Mouse (Mus musculus) CH12.LX (cell line): ENCODE data around the gene Azi2. TPM values are rescaled to one million over a fixed set of nuclear protein-coding genes. Genes with fewer than 3 reads are reported as not detected.
A peak's percentile ranks its signal among the peaks of the same experiment; 100 is the strongest.

Experiments used
- DNase-seq: peaks from one replicate; pipeline ENCODE4 v3.0.0-alpha.2; 2013; ENCODE audit errors: extremely low read depth
- H3K27ac ChIP-seq: 2 replicates; pipeline ENCODE4 v1.5.1; 2012; ENCODE audit warnings: low read depth, mild to moderate bottlenecking, control low read depth, moderate library complexity; ENCODE audit not compliant: insufficient read depth
- H3K27me3 ChIP-seq: replicated peaks from 2 replicates; pipeline ENCODE3; 2012; ENCODE audit warnings: inconsistent platforms
- H3K36me3 ChIP-seq, 2 experiments: replicated peaks in 1 of 2; 2 replicates each; pipeline versions ENCODE3 to v1.6.1; 2012; ENCODE audit warnings: inconsistent platforms in 1 of 2, low read length in 1 of 2, mild to moderate bottlenecking in 1 of 2, mixed read lengths in 1 of 2, moderate library complexity in 1 of 2; ENCODE audit not compliant: control insufficient read depth in 1 of 2, insufficient read depth in 1 of 2
- H3K4me1 ChIP-seq, 2 experiments: 2 replicates each; pipeline ENCODE4 v1.6.1; 2012; ENCODE audit warnings: inconsistent platforms in 1 of 2, moderate library complexity in 1 of 2; ENCODE audit not compliant: insufficient read depth in 2 of 2, control insufficient read depth in 1 of 2
- H3K4me2 ChIP-seq: 2 replicates; pipeline ENCODE4 v1.6.1; 2012; ENCODE audit warnings: low read depth, mild to moderate bottlenecking, control low read depth; ENCODE audit not compliant: poor library complexity, insufficient read depth, severe bottlenecking
- H3K4me3 ChIP-seq, 3 experiments: fragments of 150-350 bp in 1 of 3; sonication (generic) in 1 of 3; replicated peaks in 1 of 3; 2 replicates each; pipeline versions ENCODE3 to v1.5.1; 2011 to 2012; ENCODE audit warnings: low read depth in 2 of 3, low read length in 2 of 3, mild to moderate bottlenecking in 2 of 3, moderate library complexity in 2 of 3, control low read depth in 1 of 3, improper control_type of control experiment in 1 of 3, inconsistent platforms in 1 of 3, mixed read lengths in 1 of 3; ENCODE audit not compliant: poor library complexity in 1 of 3
- H3K79me2 ChIP-seq: replicated peaks from 2 replicates; pipeline ENCODE4 v1.6.1; 2012; ENCODE audit warnings: mild to moderate bottlenecking, moderate library complexity; ENCODE audit not compliant: control insufficient read depth, poor library complexity, insufficient read depth, severe bottlenecking; ENCODE audit errors: extremely low read depth
- H3K9ac ChIP-seq: 2 replicates; pipeline ENCODE4 v1.6.1; 2012; ENCODE audit warnings: low read depth, mild to moderate bottlenecking, control low read depth, moderate library complexity; ENCODE audit not compliant: insufficient read depth
- H3K9me3 ChIP-seq: replicated peaks from 2 replicates; pipeline ENCODE3; 2012; ENCODE audit warnings: low read length, inconsistent platforms, mixed read lengths
- BHLHE40 ChIP-seq: IDR thresholded peaks from 2 replicates; pipeline ENCODE4 v1.6.1; 2011; ENCODE audit warnings: mild to moderate bottlenecking, low read depth, low read length, improper control_type of control experiment
- CHD1 ChIP-seq: IDR thresholded peaks from 2 replicates; pipeline ENCODE4 v1.6.1; 2012; ENCODE audit warnings: low read depth, low read length, improper control_type of control experiment, inconsistent platforms
- CHD2 ChIP-seq: IDR thresholded peaks from 2 replicates; pipeline ENCODE4 v1.6.1; 2011; ENCODE audit warnings: low read length, improper control_type of control experiment
- CTCF ChIP-seq, 2 experiments: IDR thresholded peaks in 1 of 2; conservative IDR thresholded peaks in 1 of 2; 2 replicates each; pipeline ENCODE4 v1.5.1; 2011 to 2012; ENCODE audit warnings: low read depth in 2 of 2, low read length in 2 of 2, improper control_type of control experiment in 1 of 2, inconsistent platforms in 1 of 2, mild to moderate bottlenecking in 1 of 2, moderate library complexity in 1 of 2
- E2F4 ChIP-seq: IDR thresholded peaks from 2 replicates; pipeline ENCODE4 v1.6.1; 2011; ENCODE audit warnings: low read depth, low read length, improper control_type of control experiment; ENCODE audit not compliant: insufficient replicate concordance
- ELF1 ChIP-seq: IDR thresholded peaks from 2 replicates; pipeline ENCODE4 v1.6.1; 2014; ENCODE audit warnings: low read depth, mild to moderate bottlenecking, inconsistent platforms, low read length, improper control_type of control experiment
- EP300 ChIP-seq: IDR thresholded peaks from 2 replicates; pipeline ENCODE4 v1.6.1; 2011; ENCODE audit warnings: low read length, improper control_type of control experiment
- GABPA ChIP-seq: IDR thresholded peaks from 2 replicates; pipeline ENCODE4 v1.6.1; 2012; ENCODE audit warnings: low read depth, low read length, improper control_type of control experiment, inconsistent platforms; ENCODE audit not compliant: insufficient replicate concordance
- HCFC1 ChIP-seq: IDR thresholded peaks from 2 replicates; pipeline ENCODE4 v1.6.1; 2012; ENCODE audit warnings: low read depth, mild to moderate bottlenecking, inconsistent platforms, low read length, improper control_type of control experiment
- IRF4 ChIP-seq: IDR thresholded peaks from 2 replicates; pipeline ENCODE4 v1.6.1; 2014; ENCODE audit warnings: low read depth, mild to moderate bottlenecking, inconsistent platforms, low read length, improper control_type of control experiment
- JUN ChIP-seq: IDR thresholded peaks from 2 replicates; pipeline ENCODE4 v1.6.1; 2011; ENCODE audit warnings: low read depth, mild to moderate bottlenecking, low read length, improper control_type of control experiment, moderate library complexity; ENCODE audit not compliant: insufficient read depth
- JUND ChIP-seq: conservative IDR thresholded peaks from 2 replicates; pipeline ENCODE4 v1.6.1; 2011; ENCODE audit warnings: low read depth, low read length, improper control_type of control experiment
- KAT2A ChIP-seq: IDR thresholded peaks from 2 replicates; pipeline ENCODE4 v1.6.1; 2012; ENCODE audit warnings: low read length, improper control_type of control experiment, inconsistent platforms; ENCODE audit not compliant: insufficient replicate concordance
- MAFK ChIP-seq: IDR thresholded peaks from 2 replicates; pipeline ENCODE4 v1.6.1; 2011; ENCODE audit warnings: low read length, improper control_type of control experiment; ENCODE audit not compliant: insufficient replicate concordance
- MAX ChIP-seq: IDR thresholded peaks from 2 replicates; pipeline ENCODE4 v1.6.1; 2011; ENCODE audit warnings: low read length, improper control_type of control experiment
- MAZ ChIP-seq: IDR thresholded peaks from 2 replicates; pipeline ENCODE4 v1.6.1; 2012; ENCODE audit warnings: low read depth, mild to moderate bottlenecking, inconsistent platforms, low read length, improper control_type of control experiment, moderate library complexity
- MEF2A ChIP-seq: IDR thresholded peaks from 2 replicates; pipeline ENCODE4 v1.6.1; 2014; ENCODE audit warnings: low read depth, mild to moderate bottlenecking, inconsistent platforms, low read length, improper control_type of control experiment, borderline replicate concordance
- MXI1 ChIP-seq: IDR thresholded peaks from 2 replicates; pipeline ENCODE4 v1.6.1; 2011; ENCODE audit warnings: mild to moderate bottlenecking, low read depth, low read length, improper control_type of control experiment
- MYC ChIP-seq: IDR thresholded peaks from 2 replicates; pipeline ENCODE4 v1.6.1; 2011; ENCODE audit warnings: low read depth, mild to moderate bottlenecking, improper control_type of control experiment, low read length
- NELFE ChIP-seq: IDR thresholded peaks from 2 replicates; pipeline ENCODE4 v1.6.1; 2011; ENCODE audit warnings: low read depth, low read length, improper control_type of control experiment
- NRF1 ChIP-seq: IDR thresholded peaks from 2 replicates; pipeline ENCODE4 v1.6.1; 2014; ENCODE audit warnings: low read depth, mild to moderate bottlenecking, inconsistent platforms, low read length, improper control_type of control experiment, moderate library complexity
- PAX5 ChIP-seq: IDR thresholded peaks from 2 replicates; pipeline ENCODE4 v1.6.1; 2012; ENCODE audit warnings: low read length, inconsistent platforms, mixed read lengths
- POLR2A ChIP-seq: IDR thresholded peaks from 2 replicates; pipeline ENCODE4 v1.6.1; 2011; ENCODE audit warnings: low read depth, mild to moderate bottlenecking, improper control_type of control experiment, low read length
- POLR2AphosphoS2 ChIP-seq: IDR thresholded peaks from 2 replicates; pipeline ENCODE4 v1.6.1; 2011; ENCODE audit warnings: low read depth, low read length, improper control_type of control experiment
- RAD21 ChIP-seq: IDR thresholded peaks from 2 replicates; pipeline ENCODE4 v1.6.1; 2011; ENCODE audit warnings: low read depth, mild to moderate bottlenecking, low read length, improper control_type of control experiment, moderate library complexity
- RCOR1 ChIP-seq: conservative IDR thresholded peaks from 2 replicates; pipeline ENCODE4 v1.6.1; 2012; ENCODE audit warnings: low read depth, mild to moderate bottlenecking, inconsistent platforms, low read length, improper control_type of control experiment
- SIN3A ChIP-seq: IDR thresholded peaks from 2 replicates; pipeline ENCODE4 v1.6.1; 2012; ENCODE audit warnings: low read length, improper control_type of control experiment, inconsistent platforms
- SMC3 ChIP-seq: IDR thresholded peaks from 2 replicates; pipeline ENCODE4 v1.6.1; 2011; ENCODE audit warnings: low read depth, low read length, improper control_type of control experiment
- TBP ChIP-seq: conservative IDR thresholded peaks from 2 replicates; pipeline ENCODE4 v1.6.1; 2011; ENCODE audit warnings: low read depth, low read length, improper control_type of control experiment
- TCF12 ChIP-seq: IDR thresholded peaks from 2 replicates; pipeline ENCODE4 v1.6.1; 2014; ENCODE audit warnings: low read depth, mild to moderate bottlenecking, inconsistent platforms, low read length, improper control_type of control experiment
- UBTF ChIP-seq: IDR thresholded peaks from 2 replicates; pipeline ENCODE4 v1.6.1; 2012; ENCODE audit warnings: low read depth, mild to moderate bottlenecking, inconsistent platforms, low read length, improper control_type of control experiment, moderate library complexity
- USF1 ChIP-seq: IDR thresholded peaks from 2 replicates; pipeline ENCODE4 v1.6.1; 2014; ENCODE audit warnings: low read depth, mild to moderate bottlenecking, inconsistent platforms, low read length, improper control_type of control experiment
- USF2 ChIP-seq: conservative IDR thresholded peaks from 2 replicates; pipeline ENCODE4 v1.6.1; 2011; ENCODE audit warnings: low read depth, low read length, improper control_type of control experiment
- ZC3H11A ChIP-seq: IDR thresholded peaks from 2 replicates; pipeline ENCODE4 v1.6.1; 2012; ENCODE audit warnings: low read depth, mild to moderate bottlenecking, inconsistent platforms, low read length, improper control_type of control experiment
- ZKSCAN1 ChIP-seq: IDR thresholded peaks from 2 replicates; pipeline ENCODE4 v1.6.1; 2012; ENCODE audit warnings: low read depth, inconsistent platforms, low read length, improper control_type of control experiment, borderline replicate concordance
- ZMIZ1 ChIP-seq: IDR thresholded peaks from 2 replicates; pipeline ENCODE4 v1.6.1; 2012; ENCODE audit warnings: low read depth, mild to moderate bottlenecking, inconsistent platforms, low read length, improper control_type of control experiment
- ZNF384 ChIP-seq: IDR thresholded peaks from 2 replicates; pipeline ENCODE4 v1.6.1; 2012; ENCODE audit warnings: low read depth, low read length, improper control_type of control experiment, inconsistent platforms
- dilution Hi-C: fragments of 300-500 bp; cut with MboI; formaldehyde crosslinking; loops from 2 replicates; pipeline ENCODE4 v1.14.3; 2020; ENCODE audit warnings: low sequenced_read_pairs; ENCODE audit not compliant: extremely low pct_unique_long_range_greater_than_20kb, extremely low pct_ligation_motif_present
- in situ Hi-C: fragments of 300-500 bp; cut with MboI; formaldehyde crosslinking; loops from 3 replicates; pipeline ENCODE4 v1.14.3; 2019; ENCODE audit warnings: low sequenced_read_pairs, low pct_ligation_motif_present, low pct_unique_long_range_greater_than_20kb, mixed read lengths
- polyA plus RNA-seq: library from polyadenylated mRNA; unstranded; fragments of >175 nt; gene quantifications from 2 replicates; pipeline ENCODE4 v1.2.1, GENCODE M21; 2012; ENCODE audit warnings: low read depth; ENCODE audit not compliant: insufficient read length
- total RNA-seq, 2 experiments: library from RNA; depleted of rRNA; stranded (reverse); fragments of 300-350 nt in 1 of 2; fragments of >200 nt in 1 of 2; gene quantifications; 2 replicates each; pipeline ENCODE4 v1.2.3; 2012 to 2014

The Azi2 gene
- total RNA-seq (2012; rRNA removed) = 25.4 and 29.5 TPM in 2 replicates
- total RNA-seq (2014; rRNA removed) = 52.6 and 60.6 TPM in 2 replicates
- polyA plus RNA-seq = 32.4 and 32.6 TPM in 2 replicates

DNA sequence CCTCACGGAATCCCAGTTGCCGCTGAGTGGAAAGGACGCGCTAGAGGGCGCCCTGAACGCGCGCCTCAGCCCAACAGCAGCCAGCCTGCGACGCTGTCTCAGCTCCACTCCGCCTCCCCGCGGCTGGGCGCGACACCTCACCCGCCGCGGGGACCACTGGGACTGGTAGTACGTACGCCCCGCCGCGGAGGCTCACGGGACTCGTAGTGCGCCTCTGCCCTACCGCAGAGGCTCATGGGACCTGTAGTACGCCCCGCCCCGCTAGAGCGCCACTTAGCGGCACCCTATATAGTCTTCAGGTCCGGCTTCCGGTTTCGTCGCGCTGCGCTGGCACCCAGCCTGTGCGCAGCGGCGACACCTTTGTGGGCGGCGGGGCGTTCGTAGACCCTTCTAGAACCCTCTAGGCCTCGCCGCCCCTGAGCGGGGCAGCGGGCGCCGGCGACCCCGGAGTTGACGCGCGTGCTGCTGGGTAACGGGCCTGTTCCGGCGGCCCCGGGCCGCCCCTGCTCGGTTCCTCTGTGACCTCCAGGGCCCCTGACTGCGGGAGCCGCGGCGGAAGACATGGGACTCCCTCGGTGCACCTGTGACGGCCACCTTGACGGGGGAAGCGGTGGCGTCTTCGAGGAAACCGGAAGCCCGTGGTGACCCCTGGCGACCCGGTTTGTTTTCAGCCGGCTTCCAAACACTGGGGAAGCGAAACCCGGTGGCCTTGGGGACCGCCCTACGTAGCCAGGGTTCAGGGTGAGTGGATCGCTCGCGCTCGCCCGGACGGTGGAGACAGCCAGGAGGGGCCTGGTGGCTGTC, at the start of gene Azi2:
Azi2 (plus strand) TSS at position 282 of the 804 bp plus-strand sequence.
- Histone ChIP-seq H3K36me3 (peaks cover 4 to 10% of the 10 kb centered on the region in 2 experiments), H3K27ac (peak within 1 kb of the TSS; percentile 86), H3K79me2 (peaks cover 21% of the 10 kb centered on the region), H3K4me2 (peak within 1 kb of the TSS; percentile 97), H3K9ac (peak within 1 kb of the TSS; percentile 76), H3K4me1 (peaks cover 0 to 27% of the 10 kb centered on the region in 2 experiments; a peak in 3 of 4 replicates), H3K27me3 (no peaks in the 10 kb centered on the region), H3K4me3 (peak within 1 kb of the TSS; percentile 65 to 75 (median 71)), H3K9me3 (no peaks in the 10 kb centered on the region)
- dilution Hi-C loops = no loop called here
- peak; percentile 97 for DNase-seq
- in situ Hi-C loops = no loop called here
- 0 out of 2 replicates have a peak, but pooled peaks have one; percentile 3 for TF ChIP-seq JUN
- TF ChIP-seq KAT2A = peak; percentile 98
- TF ChIP-seq ZC3H11A = no peak
- no peak for TF ChIP-seq ZNF384
- TF ChIP-seq BHLHE40 = peak; percentile 60
- TF ChIP-seq HCFC1 = peak; percentile 90
- peak; percentile 10 to 98; a peak in 2 of 4 replicates for TF ChIP-seq CTCF (conservative IDR thresholded peaks at IDR 0.05 in 1 of 2, IDR thresholded peaks at IDR 0.05 in 1 of 2; ENCODE audit: low read depth in 2 of 2, low read length in 2 of 2)
- TF ChIP-seq SMC3 = peak; percentile 82
- TF ChIP-seq RAD21 = peak; percentile 82
- no peak for TF ChIP-seq MAFK
- TF ChIP-seq USF1 = no peak; the same call in 1 of the 2 replicates
- no peak for TF ChIP-seq CHD1
- peak; percentile 53; the same call in 1 of the 2 replicates for TF ChIP-seq MYC
- TF ChIP-seq TCF12 = peak; percentile 62
- TF ChIP-seq ZKSCAN1 = no peak; the same call in 1 of the 2 replicates
- TF ChIP-seq PAX5 = no peak
- peak; percentile 71 for TF ChIP-seq NRF1
- TF ChIP-seq POLR2A = peak; percentile 94
- TF ChIP-seq USF2 = no peak
- peak; percentile 91 for TF ChIP-seq MXI1
- peak; percentile 57; the same call in 1 of the 2 replicates for TF ChIP-seq EP300
- peak; percentile 69 for TF ChIP-seq ZMIZ1
- TF ChIP-seq JUND = no peak
- TF ChIP-seq MAX = peak; percentile 83
- no peak for TF ChIP-seq E2F4
- TF ChIP-seq UBTF = peak; percentile 94
- TF ChIP-seq MAZ = peak; percentile 83
- peak; percentile 68 for TF ChIP-seq NELFE
- peak; percentile 77; the same call in 1 of the 2 replicates for TF ChIP-seq MEF2A
- TF ChIP-seq RCOR1 = 0 out of 2 replicates have a peak, but pooled peaks have one; percentile 58
- peak; percentile 94 for TF ChIP-seq ELF1
- no peak; the same call in 1 of the 2 replicates for TF ChIP-seq CHD2
- peak; percentile 93 for TF ChIP-seq IRF4
- peak; percentile 78; the same call in 1 of the 2 replicates for TF ChIP-seq GABPA
- TF ChIP-seq POLR2AphosphoS2 = no peak; the same call in 1 of the 2 replicates
- TF ChIP-seq SIN3A = peak; percentile 99
- TF ChIP-seq TBP = peak; percentile 95
